Mouse (Mus musculus): ENCODE data around the gene Fgg.
A peak's percentile ranks its signal among the peaks of the same experiment; 100 is the strongest.

Gene Fgg

GRCm38 (mm10) chr3:83025475-83026301 is 18.2 kb downstream of the Fgg start, which contains the start of gene Fga:
Fga (plus strand) TSS chr3:83026076.
- no peak for DNase-seq (ENCODE audit: low spot score in 2 of 2)

- DNase-seq (ENCODE audit: low spot score in 2 of 2), result no peak
These were observed 20.2 kb downstream of the Fgg start for GRCm38 (mm10) chr3:83027546-83028251.

GRCm38 (mm10) chr3:83030331-83030730 is 22.8 kb downstream of the Fgg start:
- DNase-seq (ENCODE audit: low spot score in 2 of 2), result no peak

- DNase-seq (ENCODE audit: low spot score in 2 of 2), result no peak
These were observed 25.3 kb downstream of the Fgg start for GRCm38 (mm10) chr3:83032746-83033308.

- DNase-seq (ENCODE audit: low spot score in 2 of 2), result no peak
These were observed 26.3 kb downstream of the Fgg start for GRCm38 (mm10) chr3:83033801-83034200.

GRCm38 (mm10) chr3:83038865-83039264 is 31.3 kb downstream of the Fgg start:
- no peak for DNase-seq (ENCODE audit: low spot score in 2 of 2)

GRCm38 (mm10) chr3:83039666-83040065 is 32.1 kb downstream of the Fgg start:
- no peak for DNase-seq (ENCODE audit: low spot score in 2 of 2)

- DNase-seq (ENCODE audit: low spot score in 2 of 2), result no peak
These were observed 34.9 kb downstream of the Fgg start for GRCm38 (mm10) chr3:83042451-83042850.

GRCm38 (mm10) chr3:83046649-83047048 is 39.1 kb downstream of the Fgg start:
- DNase-seq (ENCODE audit: low spot score in 2 of 2), result no peak

GRCm38 (mm10) chr3:83049680-83050079 is 42.2 kb downstream of the Fgg start, which contains the start of gene Fgb:
Fgb (minus strand) TSS chr3:83049863.
- no peak for DNase-seq (ENCODE audit: low spot score in 2 of 2)

GRCm38 (mm10) chr3:83050661-83051060 is 43.1 kb downstream of the Fgg start:
- no peak for DNase-seq (ENCODE audit: low spot score in 2 of 2)

- DNase-seq (ENCODE audit: low spot score in 2 of 2), result no peak
These were observed 44.6 kb downstream of the Fgg start for GRCm38 (mm10) chr3:83052102-83052501.

- DNase-seq (ENCODE audit: low spot score in 2 of 2), result no peak
These were observed 45.6 kb downstream of the Fgg start for GRCm38 (mm10) chr3:83053126-83053525.

GRCm38 (mm10) chr3:83053758-83054157 is 46.2 kb downstream of the Fgg start:
- DNase-seq (ENCODE audit: low spot score in 2 of 2), result no peak

GRCm38 (mm10) chr3:83054759-83055158 is 47.2 kb downstream of the Fgg start:
- DNase-seq (ENCODE audit: low spot score in 2 of 2), result no peak

GRCm38 (mm10) chr3:83055281-83056038 is 47.9 kb downstream of the Fgg start, which contains the start of gene Plrg1:
Plrg1 (plus strand) TSS chr3:83055522.
- DNase-seq (ENCODE audit: low spot score in 2 of 2), result peak; percentile 98 to 100

- no peak for DNase-seq (ENCODE audit: low spot score in 2 of 2)
These were observed 49.5 kb downstream of the Fgg start for GRCm38 (mm10) chr3:83057046-83057445.

Measured in urinary bladder, postnatal 4 days (tissue).